Mouse (Mus musculus): ENCODE data around the gene Bmp6.

- TF ChIP-seq CTCF (IDR thresholded peaks at IDR 0.05; ENCODE audit: borderline replicate concordance, insufficient read depth, low read depth, low read length) (no peak), POLR2A (IDR thresholded peaks at IDR 0.05; ENCODE audit: borderline replicate concordance, insufficient read depth, low read length) (no peak)
Measured at GRCm38 (mm10) chr13:38472636-38473035, 127.7 kb downstream of the Bmp6 start.

All from cerebellum, adult 2 months (tissue).